Mouse (Mus musculus) limb, embryonic 11.5 days (tissue): ENCODE data around the gene R3hdm4. TPM values are rescaled to one million over a fixed set of nuclear protein-coding genes. Genes with fewer than 3 reads are reported as not detected.
A peak's percentile ranks its signal among the peaks of the same experiment; 100 is the strongest.
"Not testable (repeated sequence)": the region's sequence is repeated elsewhere in the genome, so short reads cannot be mapped to it uniquely, and the experiment has no call there.

ENCODE experiments used
- ATAC-seq: fragments of 200-750 bp; cut with Nextera tagmentation; 2 replicates; pipeline ENCODE4 v1.8.0; 2017; ENCODE audit warnings: low read depth; ENCODE audit not compliant: insufficient number of reproducible peaks, low FRiP score, low TSS enrichment
- DNase-seq: peaks from one replicate; pipeline ENCODE4 v3.0.0-alpha.2; 2015; ENCODE audit warnings: low spot score
- H3K27ac ChIP-seq: fragments of 300-500 bp; sonication (generic); replicated peaks from 2 replicates; pipeline ENCODE4 v1.5.1; 2014; ENCODE audit warnings: low read depth, mild to moderate bottlenecking, low read length
- H3K27me3 ChIP-seq: fragments of 300-500 bp; sonication (generic); 2 replicates; pipeline ENCODE4 v1.6.1; 2014; ENCODE audit warnings: mild to moderate bottlenecking, low read length, mixed read lengths; ENCODE audit not compliant: control insufficient read depth, insufficient read depth
- H3K36me3 ChIP-seq: fragments of 300-500 bp; sonication (generic); 2 replicates; pipeline ENCODE4 v1.6.1; 2014; ENCODE audit warnings: mild to moderate bottlenecking, low read length, moderate library complexity, mixed read lengths; ENCODE audit not compliant: control insufficient read depth, insufficient read depth
- H3K4me1 ChIP-seq: fragments of 300-500 bp; sonication (generic); 2 replicates; pipeline ENCODE4 v1.6.1; 2014; ENCODE audit warnings: low read length, mixed read lengths; ENCODE audit not compliant: control insufficient read depth, insufficient read depth
- H3K4me2 ChIP-seq: fragments of 300-500 bp; sonication (generic); 2 replicates; pipeline ENCODE4 v1.6.1; 2014; ENCODE audit warnings: low read depth, mild to moderate bottlenecking, moderate library complexity; ENCODE audit not compliant: severe bottlenecking
- H3K4me3 ChIP-seq: fragments of 300-500 bp; sonication (generic); 2 replicates; pipeline ENCODE4 v1.5.1; 2014; ENCODE audit warnings: low read depth, low read length
- H3K9ac ChIP-seq: fragments of 300-500 bp; sonication (generic); 2 replicates; pipeline ENCODE4 v1.6.1; 2014; ENCODE audit warnings: mild to moderate bottlenecking, low read length
- H3K9me3 ChIP-seq: fragments of 300-500 bp; sonication (generic); 2 replicates; pipeline ENCODE4 v1.6.1; 2016; ENCODE audit warnings: low read length; ENCODE audit not compliant: control insufficient read depth
- WGBS: fragments of 180-500 bp; shearing (Covaris S2); extraction: QIAGEN DNeasy Blood & Tissue Kit; methylation state at CpG from one replicate; pipeline ENCODE4 v1.1.7; 2014; 5-methylcytosine and 5-hydroxymethylcytosine counted together
- polyA plus RNA-seq: library from polyadenylated mRNA; unstranded; fragments of >200 nt; fragmentation: Nextera tagmentation; extraction: Ambion mirVana; gene quantifications from 2 replicates; pipeline ENCODE4 v1.2.1, GENCODE M21; 2014

R3hdm4 gene
- polyA plus RNA-seq, 1 experiment from 2014 or later, result 133 TPM

- no peak overlapping the region for H3K9ac ChIP-seq
- ATAC-seq (no peak), DNase-seq (no peak)
- no peaks in the 10 kb centered on the region for H3K4me1 ChIP-seq
- no peak overlapping the region for H3K4me2 ChIP-seq
- H3K4me3 ChIP-seq, result 0 out of 2 replicates have a peak overlapping the region, but pooled peaks have one; percentile 14
- 95% methylated on average over 10 of the region's 10 CpGs for WGBS
- no peaks in the 10 kb centered on the region for H3K27me3 ChIP-seq
- H3K27ac ChIP-seq, result no peak overlapping the region
- H3K36me3 ChIP-seq, result peaks cover 15% of the 10 kb centered on the region; the same call in 1 of the 2 replicates
- no peaks in the 10 kb centered on the region; the same call in 1 of the 2 replicates for H3K9me3 ChIP-seq
Observed at GRCm38 (mm10) chr10:79907415-79907814, 13.6 kb downstream of the R3hdm4 start.

GRCm38 (mm10) chr10:79906712-79907111, 14.3 kb downstream of the R3hdm4 start:
- ATAC-seq (no peak), DNase-seq (no peak)
- no peaks in the 10 kb centered on the region for H3K4me1 ChIP-seq
- H3K27me3 ChIP-seq, result no peaks in the 10 kb centered on the region
- H3K9me3 ChIP-seq, result no peaks in the 10 kb centered on the region; the same call in 1 of the 2 replicates
- peaks cover 15% of the 10 kb centered on the region; the same call in 1 of the 2 replicates for H3K36me3 ChIP-seq
- 95% methylated on average over 9 of the region's 9 CpGs for WGBS
- no peak overlapping the region for H3K4me2 ChIP-seq
- no peak overlapping the region for H3K9ac ChIP-seq
- H3K27ac ChIP-seq, result no peak overlapping the region
- no peak overlapping the region for H3K4me3 ChIP-seq

GRCm38 (mm10) chr10:79900951-79901410, 20.0 kb downstream of the R3hdm4 start:
- Histone ChIP-seq H3K27me3 (no peaks in the 10 kb centered on the region), H3K27ac (no peak overlapping the region), H3K9ac (no peak overlapping the region), H3K36me3 (peaks cover 20% of the 10 kb centered on the region; the same call in 1 of the 2 replicates), H3K4me2 (no peak overlapping the region), H3K4me3 (no peak overlapping the region), H3K9me3 (no peaks in the 10 kb centered on the region; the same call in 1 of the 2 replicates), H3K4me1 (0 out of 2 replicates have a peak, but pooled peaks cover 2% of the 10 kb centered on the region)
- WGBS, result 43% methylated on average over 2 of the region's 2 CpGs
- ATAC-seq, result no peak
- DNase-seq, result no peak

DNA sequence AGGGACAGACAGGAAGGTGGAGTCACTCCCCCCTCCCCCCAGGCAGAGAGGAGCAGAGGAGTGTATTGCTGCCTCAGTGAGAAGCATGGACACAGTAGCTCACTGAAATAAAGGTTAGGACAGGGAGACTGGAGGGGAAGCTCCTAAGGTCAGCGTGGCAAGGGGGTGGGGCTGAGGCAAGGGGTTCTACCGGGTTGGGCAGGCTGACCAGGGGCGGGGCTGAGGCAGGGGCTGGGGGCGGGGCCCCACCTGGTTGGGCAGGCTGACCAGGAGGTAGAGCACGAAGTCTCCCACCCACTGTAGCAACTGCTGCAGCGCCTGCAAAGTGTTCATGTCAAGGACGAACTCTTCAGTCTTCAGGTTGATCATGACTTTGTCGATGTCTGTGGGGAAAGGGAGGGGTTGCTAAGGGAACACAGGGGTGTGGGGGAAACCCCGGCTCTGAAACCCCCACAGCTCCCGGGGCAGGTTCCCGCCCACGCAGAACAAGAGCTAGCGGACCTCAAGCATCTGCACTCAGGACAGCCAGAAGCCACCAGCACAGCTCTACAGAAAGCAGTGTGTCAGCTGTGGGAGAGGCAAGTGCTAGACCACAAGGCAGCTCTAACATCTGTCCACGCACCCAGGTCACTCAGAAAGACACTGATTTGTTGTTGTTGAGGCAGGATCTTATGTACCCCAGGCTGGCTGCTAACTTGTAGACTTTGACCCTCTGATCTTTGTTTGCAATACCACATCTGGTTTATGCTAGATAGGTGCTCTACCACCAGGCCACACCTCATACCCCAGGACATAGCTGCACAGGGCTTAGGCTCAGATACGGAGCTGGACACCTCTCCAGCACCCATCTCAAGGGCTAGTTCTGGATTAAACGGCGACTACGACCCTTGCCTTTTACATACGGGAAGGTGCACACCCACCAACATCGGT, 23.4 kb downstream of the R3hdm4 start:
- WGBS, result 50% methylated on average over 20 of the region's 20 CpGs
- no peaks in the 10 kb centered on the region for H3K9me3 ChIP-seq
- H3K27me3 ChIP-seq, result no peaks in the 10 kb centered on the region
- H3K4me3 ChIP-seq, result no peak overlapping the region
- no peak overlapping the region; the same call in 1 of the 2 replicates for H3K4me2 ChIP-seq
- no peak overlapping the region for H3K27ac ChIP-seq
- ATAC-seq (no peak), DNase-seq (no peak)
- H3K9ac ChIP-seq, result no peak overlapping the region
- H3K36me3 ChIP-seq, result peaks cover 14% of the 10 kb centered on the region; the same call in 1 of the 2 replicates
- 0 out of 2 replicates have a peak, but pooled peaks cover 2% of the 10 kb centered on the region for H3K4me1 ChIP-seq

- no peak overlapping the region for H3K9ac ChIP-seq
- no peaks in the 10 kb centered on the region for H3K9me3 ChIP-seq
- DNase-seq, result no peak
- no peak overlapping the region for H3K4me3 ChIP-seq
- H3K4me2 ChIP-seq, result no peak overlapping the region
- 87% methylated on average over 13 of the region's 13 CpGs for WGBS
- ATAC-seq, result no peak
- H3K4me1 ChIP-seq, result 0 out of 2 replicates have a peak, but pooled peaks cover 2% of the 10 kb centered on the region
- H3K27me3 ChIP-seq, result no peaks in the 10 kb centered on the region
- no peak overlapping the region for H3K27ac ChIP-seq
- H3K36me3 ChIP-seq, result peaks cover 14% of the 10 kb centered on the region; the same call in 1 of the 2 replicates
Observed at GRCm38 (mm10) chr10:79896814-79897213, 24.2 kb downstream of the R3hdm4 start.

GRCm38 (mm10) chr10:79896306-79896705, 24.7 kb downstream of the R3hdm4 start:
- no peak overlapping the region for H3K27ac ChIP-seq
- ATAC-seq, result no peak
- H3K9ac ChIP-seq, result no peak overlapping the region
- H3K4me1 ChIP-seq, result 0 out of 2 replicates have a peak, but pooled peaks cover 2% of the 10 kb centered on the region
- H3K9me3 ChIP-seq, result no peaks in the 10 kb centered on the region
- no peak for DNase-seq
- no peaks in the 10 kb centered on the region for H3K27me3 ChIP-seq
- H3K36me3 ChIP-seq, result peaks cover 14% of the 10 kb centered on the region; the same call in 1 of the 2 replicates
- no peak overlapping the region for H3K4me2 ChIP-seq
- 91% methylated on average over 16 of the region's 16 CpGs for WGBS
- no peak overlapping the region for H3K4me3 ChIP-seq

GRCm38 (mm10) chr10:79892451-79893118, 28.4 kb downstream of the R3hdm4 start:
- peak; percentile 92 for DNase-seq
- H3K36me3 ChIP-seq, H3K4me3 ChIP-seq, H3K9me3 ChIP-seq, H3K9ac ChIP-seq, H3K4me1 ChIP-seq, H3K4me2 ChIP-seq, H3K27me3 ChIP-seq, H3K27ac ChIP-seq: not testable (repeated sequence)
- 43% methylated on average over 22 of the region's 22 CpGs for WGBS
- 0 out of 2 replicates have a peak, but pooled peaks have one; percentile 36 for ATAC-seq

- H3K4me1 ChIP-seq, result no peaks in the 10 kb centered on the region
- H3K36me3 ChIP-seq, result 0 out of 2 replicates have a peak, but pooled peaks cover 4% of the 10 kb centered on the region
- no peak within 1 kb of the TSS for H3K9ac ChIP-seq
- DNase-seq (no peak), ATAC-seq (no peak)
- H3K9me3 ChIP-seq, result no peaks in the 10 kb centered on the region
- no peak within 1 kb of the TSS for H3K4me3 ChIP-seq
- no peak within 1 kb of the TSS for H3K27ac ChIP-seq
- no peaks in the 10 kb centered on the region for H3K27me3 ChIP-seq
- WGBS, result 36% methylated on average over 5 of the region's 5 CpGs
- H3K4me2 ChIP-seq, result no peak within 1 kb of the TSS
Observed at GRCm38 (mm10) chr10:79890670-79891069, 30.3 kb downstream of the R3hdm4 start, which contains the start of gene Cfd. Gene Cfd, plus strand, starts transcription at chr10:79890853.
